Mouse (Mus musculus) E14TG2a.4 (cell line): ENCODE data around the gene Psmb6.
A peak's percentile ranks its signal among the peaks of the same experiment; 100 is the strongest.

ENCODE experiments used
- H3K27me3 ChIP-seq: 2 replicates; pipeline ENCODE4 v1.6.1; 2014; ENCODE audit warnings: low read length, control low read depth; ENCODE audit not compliant: insufficient read depth
- H3K36me3 ChIP-seq: 2 replicates; pipeline ENCODE4 v1.6.1; 2014; ENCODE audit warnings: low read length, control low read depth; ENCODE audit not compliant: insufficient read depth
- H3K4me1 ChIP-seq: replicated peaks from 2 replicates; pipeline ENCODE4 v1.6.1; 2014; ENCODE audit warnings: low read depth, low read length, control low read depth
- H3K4me3 ChIP-seq: replicated peaks from 2 replicates; pipeline ENCODE4 v1.5.1; 2014; ENCODE audit warnings: mild to moderate bottlenecking, low read length
- H3K9me3 ChIP-seq: 2 replicates; pipeline ENCODE4 v1.6.1; 2014; ENCODE audit warnings: low read length, control low read depth
- CTCF ChIP-seq: conservative IDR thresholded peaks from 2 replicates; pipeline ENCODE4 v1.5.1; 2014; ENCODE audit warnings: low read length
- NANOG ChIP-seq: IDR thresholded peaks from 2 replicates; pipeline ENCODE4 v1.6.1; 2014; ENCODE audit warnings: borderline replicate concordance, low read length, mixed read lengths
- POU5F1 ChIP-seq: IDR thresholded peaks from 2 replicates; pipeline ENCODE4 v1.6.1; 2014; ENCODE audit warnings: low read length, borderline replicate concordance

Psmb6 gene

DNA sequence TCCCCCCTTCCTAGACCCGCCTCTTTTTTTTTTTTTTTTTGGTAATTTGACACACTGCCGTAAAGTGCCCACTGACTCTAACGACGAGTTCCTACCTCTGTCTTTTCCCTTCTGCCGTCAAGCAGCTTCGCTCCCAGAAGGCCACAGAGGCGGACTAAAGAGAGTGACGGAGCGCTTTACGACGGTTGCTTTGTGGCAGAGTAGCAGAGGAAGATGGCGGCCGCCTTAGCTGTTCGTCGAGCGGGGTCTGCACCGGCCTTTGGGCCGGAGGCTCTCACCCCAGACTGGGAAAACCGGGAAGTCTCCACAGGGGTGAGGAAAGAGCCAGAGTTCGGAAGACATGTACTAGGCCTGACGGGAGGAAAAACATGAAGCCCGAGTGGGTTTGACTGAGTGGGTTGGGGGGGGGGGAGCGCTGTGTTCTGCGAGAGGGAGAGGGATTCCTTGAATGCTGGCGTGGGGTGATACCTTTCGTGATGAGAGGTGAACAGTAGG is at the start of gene Psmb6:
Gene Psmb6, plus strand, starts transcription at position 184 of the 495 bp plus-strand sequence.
- TF ChIP-seq POU5F1 (no peak), NANOG (no peak), CTCF (no peak)
- H3K9me3 ChIP-seq = no peaks in the 10 kb centered on the region
- H3K4me3 ChIP-seq = peak within 1 kb of the TSS; percentile 99
- peaks cover 38% of the 10 kb centered on the region for H3K36me3 ChIP-seq
- H3K27me3 ChIP-seq = peaks cover 8% of the 10 kb centered on the region
- H3K4me1 ChIP-seq = peaks cover 42% of the 10 kb centered on the region

DNA sequence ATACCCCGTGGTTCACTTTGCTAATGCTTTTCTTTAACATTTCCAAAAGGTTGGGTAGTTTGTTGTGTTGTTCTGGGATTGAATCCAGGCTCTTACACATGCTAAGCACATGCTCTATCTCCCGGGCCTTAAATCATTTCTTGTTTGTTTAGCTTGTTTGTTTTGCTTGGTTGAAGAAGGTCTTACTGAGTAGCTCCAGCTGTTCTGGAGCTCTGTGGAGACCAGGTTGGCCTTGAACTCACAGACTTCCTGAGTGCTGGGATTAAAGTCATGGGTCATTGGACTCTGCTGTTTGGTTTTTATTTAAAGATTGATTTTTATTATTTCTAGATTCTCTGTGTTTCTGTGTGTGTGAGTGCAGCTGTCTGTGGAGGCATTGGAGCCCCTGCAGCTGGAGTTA is 39.7 kb upstream of the Psmb6 start:
- peaks cover 16% of the 10 kb centered on the region for H3K4me1 ChIP-seq
- TF ChIP-seq NANOG (no peak), POU5F1 (no peak), CTCF (no peak)
- no peaks in the 10 kb centered on the region for H3K27me3 ChIP-seq
- H3K36me3 ChIP-seq = no peaks in the 10 kb centered on the region
- H3K9me3 ChIP-seq = no peaks in the 10 kb centered on the region
- no peak overlapping the region for H3K4me3 ChIP-seq

DNA sequence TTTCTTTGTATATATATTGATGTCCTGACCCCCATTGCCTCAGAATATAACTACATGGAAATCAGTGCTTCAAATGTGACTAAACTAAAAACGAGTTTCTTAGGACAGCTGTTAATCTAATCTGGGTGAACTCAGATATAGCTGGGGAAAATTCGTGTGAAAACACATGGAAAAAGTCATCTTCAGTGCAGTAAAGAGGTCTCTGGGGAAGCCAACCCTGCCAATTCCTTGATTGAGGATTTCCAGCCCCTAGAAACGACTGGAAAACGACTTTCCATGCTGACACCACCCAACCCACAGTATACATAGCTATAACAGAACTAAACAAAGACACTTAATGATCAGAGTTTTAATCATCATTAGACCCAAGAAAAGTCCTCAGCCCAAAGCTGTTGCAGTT is 37.4 kb upstream of the Psmb6 start:
- Histone ChIP-seq H3K4me3 (no peak overlapping the region), H3K27me3 (no peaks in the 10 kb centered on the region)
- no peak for TF ChIP-seq NANOG

DNA sequence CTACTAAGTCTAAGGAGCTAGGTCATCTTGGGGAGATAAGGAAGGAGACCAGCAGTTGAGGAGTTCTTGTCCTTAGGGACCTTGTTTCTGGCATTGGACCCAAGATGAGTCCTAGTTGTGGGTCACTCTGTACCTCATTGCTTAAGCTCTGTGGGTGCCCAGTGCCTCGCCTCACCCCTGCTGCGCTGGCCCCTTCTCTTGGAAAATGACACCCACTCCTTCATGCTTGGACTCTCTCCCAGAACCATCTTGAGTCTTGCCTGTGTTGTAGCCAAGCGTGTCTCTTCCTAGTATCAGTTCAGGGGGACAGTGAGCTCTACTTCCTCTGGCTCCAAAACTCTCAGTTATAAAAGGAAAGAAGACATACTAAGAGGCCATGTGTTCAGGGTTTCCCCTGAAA is 36.0 kb upstream of the Psmb6 start:
- Histone ChIP-seq H3K4me3 (no peak overlapping the region), H3K36me3 (no peaks in the 10 kb centered on the region), H3K27me3 (no peaks in the 10 kb centered on the region), H3K9me3 (no peaks in the 10 kb centered on the region), H3K4me1 (no peaks in the 10 kb centered on the region)
- TF ChIP-seq CTCF (no peak), POU5F1 (no peak), NANOG (no peak)

More for the DNA sequence above, 37.4 kb upstream of the Psmb6 start:
- peaks cover 8% of the 10 kb centered on the region for H3K4me1 ChIP-seq
- H3K36me3 ChIP-seq = no peaks in the 10 kb centered on the region
- H3K9me3 ChIP-seq = no peaks in the 10 kb centered on the region

DNA sequence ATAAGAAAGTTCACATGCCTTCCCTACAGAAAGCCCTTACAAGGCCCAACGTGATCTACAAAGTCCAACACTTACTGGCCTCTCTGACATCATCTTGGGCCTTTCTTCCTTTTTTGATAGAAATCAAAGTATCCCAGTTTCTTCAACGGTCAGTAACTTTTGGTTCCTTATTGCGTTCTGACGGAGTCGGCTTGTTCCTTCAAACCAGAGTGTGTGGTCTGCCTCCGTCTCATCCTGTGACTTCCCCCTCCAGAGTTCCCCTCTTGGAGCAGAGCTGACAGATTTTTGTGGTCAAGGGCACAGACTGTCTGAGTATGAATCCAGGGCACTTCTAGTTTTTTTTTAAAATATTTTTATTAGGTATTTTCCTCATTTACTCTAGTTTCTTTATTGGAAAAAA is 35.5 kb upstream of the Psmb6 start:
- Histone ChIP-seq H3K36me3 (no peaks in the 10 kb centered on the region), H3K4me1 (no peaks in the 10 kb centered on the region), H3K4me3 (no peak overlapping the region), H3K9me3 (no peaks in the 10 kb centered on the region), H3K27me3 (no peaks in the 10 kb centered on the region)
- TF ChIP-seq POU5F1 = no peak
- TF ChIP-seq CTCF = no peak
- TF ChIP-seq NANOG = no peak

DNA sequence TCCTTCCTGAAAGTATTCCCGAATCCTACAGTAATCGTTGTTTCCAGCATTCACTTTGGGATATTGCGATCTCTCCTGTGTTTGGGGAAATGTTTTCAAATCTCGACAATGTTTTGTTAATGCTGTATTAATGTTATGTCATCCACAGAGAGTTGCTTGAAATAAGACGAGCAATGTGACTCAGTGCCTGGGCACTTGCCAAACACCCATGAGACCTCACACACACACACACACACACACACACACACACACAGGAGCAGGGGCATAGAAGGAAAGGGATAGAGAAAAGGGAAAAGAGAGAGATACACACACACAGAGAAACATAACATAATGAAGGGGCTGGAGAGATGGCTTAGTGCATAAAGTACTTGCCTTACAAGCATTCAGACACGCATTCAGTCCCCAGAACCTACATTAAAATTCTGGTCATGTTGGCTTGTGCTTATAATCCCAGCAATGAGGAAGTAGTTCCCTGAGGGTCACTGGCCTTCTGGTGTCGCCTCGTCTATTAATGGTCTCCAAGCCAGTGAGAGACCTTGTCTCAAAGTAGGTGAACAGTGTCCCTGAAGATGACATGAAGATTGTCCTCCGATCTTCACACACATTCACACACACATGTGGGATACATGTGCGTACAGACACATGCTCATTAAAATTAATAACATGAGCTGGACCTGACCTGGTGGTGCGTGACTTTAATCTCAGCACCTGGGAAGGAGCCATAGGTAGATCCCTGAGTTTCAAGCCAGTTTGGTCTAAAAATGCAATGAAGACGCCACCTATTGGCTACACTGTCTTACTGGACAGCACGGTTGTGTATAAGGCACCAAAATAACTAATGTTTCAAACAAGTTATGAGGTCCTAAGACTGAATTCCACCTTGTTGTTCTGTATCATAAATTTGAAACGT is 25.3 kb upstream of the Psmb6 start:
- Histone ChIP-seq H3K4me3 (no peak overlapping the region), H3K9me3 (no peaks in the 10 kb centered on the region), H3K36me3 (no peaks in the 10 kb centered on the region), H3K4me1 (peaks cover 8% of the 10 kb centered on the region), H3K27me3 (no peaks in the 10 kb centered on the region)
- TF ChIP-seq NANOG (no peak), CTCF (peak; percentile 18; the same call in 1 of the 2 replicates)

DNA sequence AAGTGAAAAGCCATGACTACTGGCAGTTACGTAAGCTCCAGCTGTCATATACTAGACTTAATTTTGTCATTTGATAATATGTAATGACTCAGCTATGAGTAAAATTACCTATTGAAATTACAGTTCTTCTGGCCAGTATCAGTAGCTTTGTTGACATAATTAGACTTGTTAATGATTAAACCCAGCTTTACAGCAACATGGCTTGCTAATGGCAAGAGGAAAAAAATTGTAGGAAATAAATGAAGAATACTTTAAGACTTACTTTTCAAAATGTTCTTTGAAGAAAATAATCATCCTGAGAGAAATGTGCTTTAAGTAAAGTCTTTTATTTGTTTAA is 24.7 kb upstream of the Psmb6 start:
- no peaks in the 10 kb centered on the region for H3K36me3 ChIP-seq
- no peaks in the 10 kb centered on the region for H3K9me3 ChIP-seq
- TF ChIP-seq NANOG (no peak), CTCF (no peak), POU5F1 (no peak)
- H3K27me3 ChIP-seq = peaks cover 5% of the 10 kb centered on the region
- peaks cover 15% of the 10 kb centered on the region for H3K4me1 ChIP-seq
- no peak overlapping the region for H3K4me3 ChIP-seq

DNA sequence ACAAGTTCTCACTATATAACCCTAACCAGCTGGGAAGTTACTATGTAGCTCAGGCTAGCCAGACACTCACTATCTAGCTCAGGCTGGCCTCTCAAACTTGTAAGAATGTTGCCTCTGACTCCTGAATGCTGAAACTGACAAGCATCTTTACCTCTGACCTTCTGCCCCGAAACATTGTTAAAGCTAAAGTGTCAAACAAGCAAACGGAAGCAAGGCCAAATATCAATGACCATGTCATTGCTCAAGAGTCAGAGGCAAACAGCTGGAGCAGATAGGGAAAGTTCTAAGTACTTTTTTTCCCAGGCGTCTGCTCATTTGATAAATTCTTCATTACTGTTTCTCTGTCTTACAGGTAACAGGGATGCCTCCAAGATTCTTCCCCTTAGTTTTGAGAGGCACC is 23.1 kb upstream of the Psmb6 start:
- Histone ChIP-seq H3K9me3 (no peaks in the 10 kb centered on the region), H3K36me3 (no peaks in the 10 kb centered on the region), H3K4me3 (no peak overlapping the region), H3K4me1 (peaks cover 24% of the 10 kb centered on the region), H3K27me3 (peaks cover 8% of the 10 kb centered on the region)
- no peak for TF ChIP-seq NANOG
- no peak for TF ChIP-seq CTCF
- TF ChIP-seq POU5F1 = no peak

DNA sequence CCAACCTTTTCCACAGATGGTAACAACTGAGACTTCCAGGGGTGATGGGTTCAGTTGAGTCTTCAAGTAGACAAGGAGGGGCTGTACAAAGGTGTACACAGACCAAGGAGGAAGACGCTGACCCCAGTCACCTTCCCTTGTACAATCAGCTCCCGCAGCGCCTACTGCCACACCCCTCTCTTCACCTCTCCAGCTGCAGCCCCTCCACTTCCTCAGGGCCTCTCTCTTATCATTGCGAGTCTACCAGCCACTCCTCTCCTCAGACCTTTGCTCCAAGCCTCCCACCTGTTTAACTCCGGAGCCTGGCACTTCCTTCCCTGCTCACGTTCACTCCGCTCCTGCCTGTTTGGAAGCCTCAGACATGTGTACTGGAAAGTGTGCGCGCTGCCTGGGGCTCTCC is 20.2 kb upstream of the Psmb6 start, which contains the start of gene Tm4sf5:
Gene Tm4sf5, plus strand, starts transcription at position 275 of the 400 bp plus-strand sequence.
- TF ChIP-seq POU5F1 = no peak
- TF ChIP-seq CTCF = no peak
- no peak for TF ChIP-seq NANOG

More for the DNA sequence above, 20.2 kb upstream of the Psmb6 start, which contains the start of gene Tm4sf5:
- Histone ChIP-seq H3K9me3 (no peaks in the 10 kb centered on the region), H3K4me1 (peaks cover 33% of the 10 kb centered on the region), H3K36me3 (no peaks in the 10 kb centered on the region), H3K27me3 (peaks cover 8% of the 10 kb centered on the region), H3K4me3 (peak within 1 kb of the TSS; percentile 59)
